Mouse (Mus musculus): ENCODE results near the gene Dkk2.
"Not testable (repeated sequence)": the region's sequence is repeated elsewhere in the genome, so short reads cannot be mapped to it uniquely, and the experiment has no call there.

Dkk2 gene

DNA sequence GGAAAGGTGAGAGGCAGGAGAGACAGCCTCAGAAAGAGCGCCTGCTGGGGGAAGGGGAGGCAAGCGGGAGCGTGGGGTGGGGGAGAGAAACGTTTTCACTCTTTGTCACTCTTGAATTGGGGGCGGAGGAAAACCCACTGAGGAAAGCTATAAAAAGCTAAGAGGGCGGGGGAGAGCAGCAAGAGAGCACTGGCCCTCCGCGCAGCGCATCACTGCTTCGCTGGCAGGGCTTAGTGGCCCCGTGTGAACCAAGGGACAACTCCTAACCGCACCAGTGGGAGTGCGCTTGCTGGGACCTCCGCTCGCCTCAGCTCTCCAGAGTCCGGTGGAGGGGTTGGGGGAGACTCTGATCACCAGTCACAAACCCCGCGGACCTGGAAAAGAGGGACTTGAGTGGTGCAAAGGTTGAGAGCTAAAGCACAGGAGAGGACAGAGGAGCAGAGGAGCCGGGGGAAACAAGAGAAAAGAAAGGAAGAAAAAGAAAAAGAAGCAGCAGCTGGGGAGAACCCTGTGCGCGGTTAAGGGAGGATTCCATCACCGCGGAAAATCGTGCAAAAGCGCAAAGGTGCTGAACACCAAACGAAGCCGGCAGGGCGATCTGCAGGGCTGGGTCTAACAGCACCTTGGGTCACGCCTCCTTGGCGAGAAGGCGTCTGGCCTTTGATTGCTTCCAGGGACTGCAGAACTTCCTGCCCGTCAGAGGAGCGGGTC lies at the start of gene Dkk2:
Gene Dkk2, plus strand, starts transcription at position 181 of the 711 bp plus-strand sequence.
- DNase-seq (ENCODE audit: low read depth, low spot score), result peak; percentile 50

DNA sequence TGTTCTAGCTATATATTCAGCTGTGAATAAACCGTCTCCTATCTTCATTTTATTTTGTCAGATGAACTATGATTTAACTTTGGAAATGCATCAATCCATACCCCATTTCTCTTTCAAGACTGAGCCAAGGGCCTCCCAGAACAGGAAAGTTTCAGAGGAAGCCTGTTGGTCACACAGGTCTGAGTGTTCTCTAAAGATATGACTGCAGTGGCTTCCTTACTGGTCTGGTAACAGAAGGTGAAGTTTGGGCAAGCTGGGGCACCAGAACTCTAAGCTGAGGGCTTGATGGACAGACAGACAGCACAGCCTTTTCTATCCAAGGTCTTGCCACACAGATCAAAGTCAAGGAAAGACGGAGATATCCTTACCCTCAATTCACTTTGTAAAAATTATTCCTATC lies 48.4 kb upstream of the Dkk2 start:
- DNase-seq (ENCODE audit: low read depth, low spot score), result no peak

DNA sequence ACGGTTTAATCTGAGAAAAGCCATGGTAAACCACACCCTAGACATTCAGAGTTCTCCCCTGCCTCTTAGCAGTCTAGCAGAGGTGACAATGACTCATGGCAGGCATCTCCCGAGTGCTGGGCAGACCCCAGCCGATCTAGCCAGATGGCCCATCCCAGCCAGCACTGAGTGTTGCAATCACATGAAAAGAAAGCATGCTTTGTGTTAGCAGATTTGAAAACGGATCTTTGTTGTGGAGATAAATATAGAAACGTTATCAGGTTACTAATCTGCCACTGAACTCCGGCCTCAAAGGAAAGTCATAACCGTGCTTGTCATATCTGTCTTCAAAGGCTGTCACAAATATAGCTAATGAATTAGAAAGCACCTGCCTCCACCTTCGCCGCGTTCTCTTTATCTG lies 47.4 kb upstream of the Dkk2 start:
- peak; percentile 8 for DNase-seq (ENCODE audit: low read depth, low spot score)

GRCm38 (mm10) chr3:132040066-132040465 lies 45.0 kb upstream of the Dkk2 start:
- DNase-seq (ENCODE audit: low read depth, low spot score), result no peak

DNA sequence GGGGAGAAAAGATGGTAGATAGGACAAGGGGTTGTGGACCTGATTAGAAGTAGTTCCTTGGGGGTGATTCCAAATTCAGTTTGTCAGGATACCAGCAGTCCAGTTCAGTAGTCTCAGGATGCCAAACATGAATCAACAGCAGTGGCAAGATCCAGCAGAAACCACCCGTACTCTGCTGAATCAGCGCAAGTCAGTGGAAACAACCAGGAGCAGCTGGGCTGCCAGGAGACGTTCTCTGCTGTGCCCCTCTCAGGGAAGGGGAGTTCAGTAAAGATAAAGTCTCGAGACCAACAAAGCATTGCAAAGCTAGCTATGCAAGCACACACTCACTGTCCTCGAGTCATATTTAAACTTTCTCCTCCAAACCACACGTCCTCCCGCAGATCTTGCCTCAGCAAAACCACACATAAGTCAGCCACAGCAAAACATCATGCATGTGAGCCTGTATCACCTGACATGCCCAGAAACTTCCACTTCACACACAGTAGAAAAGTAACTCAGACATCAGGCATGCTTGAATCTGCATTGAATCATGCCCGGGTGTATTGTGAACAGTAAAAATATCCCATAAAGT lies 34.1 kb upstream of the Dkk2 start:
- no peak for DNase-seq (ENCODE audit: low read depth, low spot score)

DNA sequence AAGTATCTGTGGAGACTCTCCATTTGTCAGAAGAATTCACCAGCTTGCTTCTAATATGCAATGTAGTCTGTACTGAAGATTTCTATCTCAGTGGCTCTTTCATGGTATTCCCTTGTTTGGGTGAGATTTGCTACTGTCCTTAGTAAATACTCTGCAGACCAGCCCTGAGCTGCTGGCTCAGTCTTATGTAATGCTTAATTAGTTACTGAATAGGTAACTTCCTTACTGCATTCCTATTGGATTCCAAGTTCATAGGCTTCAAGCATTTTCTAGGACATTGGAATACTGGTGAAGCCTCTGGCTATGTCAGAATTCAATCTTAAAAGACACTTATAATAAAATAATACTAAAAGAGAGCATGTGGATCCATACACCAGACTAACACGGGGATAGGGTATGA lies 22.3 kb upstream of the Dkk2 start:
- DNase-seq (ENCODE audit: low read depth, low spot score), result not testable (repeated sequence)

DNA sequence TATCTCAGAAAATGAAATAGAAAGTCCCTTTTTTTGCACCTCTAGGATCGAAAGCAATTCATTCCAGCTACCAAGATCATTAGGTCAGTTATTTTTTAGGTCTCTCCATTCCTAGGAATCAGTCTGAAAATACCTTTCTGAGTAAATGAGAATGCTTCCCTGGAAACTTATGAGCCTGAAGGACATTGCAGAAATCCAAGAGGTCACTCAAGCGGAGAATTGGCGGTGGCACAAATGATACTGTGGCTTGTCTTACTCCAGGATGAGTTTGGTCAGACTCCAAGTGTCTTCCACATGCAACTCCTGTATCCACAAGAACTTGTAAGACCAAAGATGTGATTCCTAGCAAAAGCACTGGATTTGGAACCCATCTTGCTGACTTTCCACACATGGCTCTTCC lies 21.7 kb upstream of the Dkk2 start:
- DNase-seq (ENCODE audit: low read depth, low spot score), result no peak

- no peak for DNase-seq (ENCODE audit: low read depth, low spot score)
These were observed 21.1 kb upstream of the Dkk2 start for GRCm38 (mm10) chr3:132063966-132064365.

- no peak for DNase-seq (ENCODE audit: low read depth, low spot score)
These were observed 20.2 kb upstream of the Dkk2 start for GRCm38 (mm10) chr3:132064920-132065319.

- peak; percentile 53 for DNase-seq (ENCODE audit: low read depth, low spot score)
These were observed 14.1 kb upstream of the Dkk2 start for GRCm38 (mm10) chr3:132070949-132071348.

GRCm38 (mm10) chr3:132084018-132084417 lies 1.1 kb upstream of the Dkk2 start:
- peak; percentile 63 for DNase-seq (ENCODE audit: low read depth, low spot score)

- DNase-seq (ENCODE audit: low read depth, low spot score), result no peak
These were observed 412 bp upstream of the Dkk2 start for GRCm38 (mm10) chr3:132084680-132085079.

GRCm38 (mm10) chr3:132085823-132086350 lies 795 bp downstream of the Dkk2 start:
- peak; percentile 39 for DNase-seq (ENCODE audit: low read depth, low spot score)

DNA sequence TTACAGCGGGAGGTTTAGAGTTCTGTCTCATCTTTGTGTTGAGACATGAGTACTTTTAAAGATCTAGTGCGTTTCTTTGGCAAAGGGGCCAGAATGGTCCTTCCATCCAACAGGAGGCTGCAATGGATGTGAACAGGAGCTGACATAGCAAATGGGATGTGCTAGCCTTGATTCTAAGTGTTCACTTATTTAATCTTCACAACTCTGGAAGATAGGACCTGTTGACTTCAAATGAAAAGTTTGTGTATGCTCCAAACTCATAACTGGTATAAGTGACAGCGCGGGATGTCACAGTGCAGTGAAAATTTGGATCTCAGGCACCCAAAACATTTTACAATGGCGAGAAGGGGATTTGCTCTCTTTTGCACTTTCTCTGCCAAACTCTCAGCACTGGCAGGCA lies 1.4 kb downstream of the Dkk2 start:
- no peak for DNase-seq (ENCODE audit: low read depth, low spot score)

GRCm38 (mm10) chr3:132087011-132087486 lies 2.0 kb downstream of the Dkk2 start:
- DNase-seq (ENCODE audit: low read depth, low spot score), result no peak

GRCm38 (mm10) chr3:132092983-132093382 lies 7.9 kb downstream of the Dkk2 start:
- peak; percentile 58 for DNase-seq (ENCODE audit: low read depth, low spot score)

DNA sequence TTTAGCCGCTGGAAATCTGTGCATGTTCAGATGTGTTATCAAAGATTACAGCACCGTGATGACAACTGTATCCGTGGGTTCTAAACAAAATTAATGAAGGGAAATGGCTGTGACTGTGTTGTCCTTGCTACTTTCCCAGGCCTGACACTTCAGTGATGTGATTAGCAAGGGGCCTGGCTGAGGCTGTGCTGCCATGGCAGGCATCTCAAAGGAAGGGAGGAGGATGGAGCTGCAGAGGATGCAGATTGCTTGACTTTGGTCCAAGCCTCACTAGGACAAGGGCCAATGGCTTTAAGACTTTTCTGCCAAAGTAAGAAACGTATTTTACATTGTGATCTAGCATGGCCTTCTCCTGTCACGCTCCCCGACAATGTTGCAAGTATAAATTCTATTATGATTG lies 11.2 kb downstream of the Dkk2 start:
- no peak for DNase-seq (ENCODE audit: low read depth, low spot score)

DNA sequence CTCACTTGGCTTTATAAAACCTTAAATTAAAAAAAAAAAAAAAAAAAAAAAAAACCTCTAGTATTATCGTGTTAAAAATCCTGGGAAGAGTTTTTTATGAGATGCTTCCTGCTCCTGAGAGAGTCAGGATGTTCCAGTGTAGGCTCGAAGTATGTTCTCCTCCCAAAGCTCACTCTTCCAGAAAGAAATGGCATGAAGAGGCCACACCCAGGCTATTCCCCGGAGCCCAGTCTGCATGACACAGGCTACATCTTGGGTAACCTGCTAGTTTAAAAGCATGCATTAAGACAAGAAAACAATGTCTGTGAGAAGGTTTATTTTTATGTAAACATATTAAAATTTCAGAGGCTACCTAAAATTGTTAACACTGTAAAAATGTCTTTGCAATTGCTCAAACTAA lies 15.7 kb downstream of the Dkk2 start:
- DNase-seq (ENCODE audit: low read depth, low spot score), result no peak

DNA sequence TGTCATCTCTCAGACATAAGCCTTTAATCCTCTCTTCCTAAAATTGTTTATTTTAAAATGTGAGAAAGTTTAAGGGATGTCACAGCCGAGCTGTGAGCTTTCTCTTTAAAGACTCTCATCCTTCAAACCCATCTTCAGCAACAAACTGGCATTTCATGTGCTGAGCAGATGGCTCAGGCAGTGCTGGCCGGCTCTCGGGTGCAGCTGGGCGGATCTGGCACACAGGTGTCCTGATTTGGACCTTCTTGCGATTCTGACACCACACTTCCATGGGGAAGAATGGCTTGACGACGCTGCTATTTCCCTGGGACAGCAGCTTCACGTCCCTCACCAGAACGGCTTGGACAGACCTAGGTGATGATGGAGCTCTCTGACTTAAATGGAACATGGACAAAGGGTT lies 17.9 kb downstream of the Dkk2 start:
- no peak for DNase-seq (ENCODE audit: low read depth, low spot score)

DNA sequence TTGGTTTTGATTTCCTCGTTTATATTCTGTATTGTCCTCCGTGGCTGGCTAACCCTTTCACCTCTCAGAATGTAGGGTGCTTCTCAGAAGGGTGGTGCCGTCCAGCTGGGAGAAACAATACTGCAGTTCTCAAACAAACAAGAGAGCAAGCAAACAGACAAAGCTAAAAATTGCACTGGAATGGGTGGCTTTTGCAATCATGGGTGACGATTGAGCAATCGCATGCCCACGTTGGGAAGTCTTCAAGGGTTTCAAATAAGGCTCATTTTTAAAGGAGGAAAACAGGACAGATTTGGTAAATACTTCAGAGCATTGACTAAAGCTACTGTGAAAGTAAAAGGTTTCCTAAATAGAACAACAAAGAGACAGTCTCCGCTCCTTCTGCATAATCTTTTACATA lies 18.4 kb downstream of the Dkk2 start:
- DNase-seq (ENCODE audit: low read depth, low spot score), result no peak

GRCm38 (mm10) chr3:132115772-132116511 lies 30.9 kb downstream of the Dkk2 start:
- no peak for DNase-seq (ENCODE audit: low read depth, low spot score)

DNA sequence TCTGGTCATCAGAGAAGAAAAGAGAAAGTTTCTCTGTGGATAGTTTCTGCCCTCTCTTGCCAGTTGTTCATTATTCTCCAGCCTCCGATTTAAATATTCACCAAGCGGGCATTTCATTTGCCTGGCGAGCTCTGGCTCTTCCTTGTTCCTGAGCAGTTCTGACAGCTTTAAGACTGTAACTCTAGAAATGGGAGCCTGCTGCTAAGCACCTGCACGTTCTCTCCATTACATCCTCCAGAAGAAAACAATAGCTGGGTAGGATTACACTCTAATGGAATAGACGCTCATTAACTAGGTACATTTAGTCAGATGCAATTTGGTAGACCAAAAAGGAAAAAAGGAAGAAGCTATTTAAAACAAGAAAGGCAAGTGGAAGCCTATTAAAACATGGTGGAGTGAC lies 36.3 kb downstream of the Dkk2 start:
- DNase-seq (ENCODE audit: low read depth, low spot score), result no peak
